Mouse (Mus musculus) spleen, postnatal 36 days (tissue): ENCODE data around the gene Frmd4a.

ENCODE experiments used
- DNase-seq, 2 experiments: peaks; one replicate each; pipeline ENCODE4 v3.0.0; 2022; ENCODE audit warnings: low spot score in 2 of 2, mixed read lengths in 1 of 2

Frmd4a gene

DNA sequence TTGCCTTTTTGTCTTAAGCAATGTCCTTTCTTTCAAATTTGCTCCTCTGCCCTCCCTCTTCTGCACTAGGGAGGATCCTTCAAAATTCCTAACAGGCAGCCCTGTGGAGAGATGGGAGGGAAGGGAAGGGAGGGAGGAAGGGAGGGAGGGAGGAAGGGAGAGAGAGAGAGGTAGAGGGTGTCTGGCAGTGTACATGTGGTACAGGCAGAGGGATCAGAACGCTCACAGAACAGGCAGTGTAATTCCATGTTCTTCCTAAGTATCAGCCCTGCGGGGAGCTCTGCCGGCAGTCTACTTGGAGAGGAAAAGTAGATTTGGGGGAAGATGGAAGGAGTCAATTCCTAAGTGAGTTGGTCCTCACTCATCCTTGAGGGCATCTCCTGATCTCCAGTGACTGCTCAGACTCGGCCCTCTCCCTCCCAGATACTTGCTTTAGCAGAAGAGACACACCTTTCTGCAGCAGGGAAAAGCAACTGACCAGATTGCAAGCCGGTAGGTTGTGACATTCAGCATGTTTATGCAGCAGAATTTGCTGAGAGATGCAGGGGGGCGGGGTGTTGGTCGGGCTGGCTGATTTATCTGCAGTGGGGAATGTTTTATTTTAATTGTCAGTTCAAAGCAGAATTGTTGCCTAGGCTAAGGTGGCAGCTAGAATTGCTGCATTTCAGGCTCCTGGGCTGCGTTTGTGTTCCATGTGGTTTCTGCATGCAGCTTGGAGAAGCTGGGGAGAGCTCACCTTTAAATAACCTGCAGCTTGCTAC is at the start of gene Frmd4a:
Frmd4a (plus strand) TSS at position 190 of the 761 bp plus-strand sequence.
- no peak for DNase-seq

DNA sequence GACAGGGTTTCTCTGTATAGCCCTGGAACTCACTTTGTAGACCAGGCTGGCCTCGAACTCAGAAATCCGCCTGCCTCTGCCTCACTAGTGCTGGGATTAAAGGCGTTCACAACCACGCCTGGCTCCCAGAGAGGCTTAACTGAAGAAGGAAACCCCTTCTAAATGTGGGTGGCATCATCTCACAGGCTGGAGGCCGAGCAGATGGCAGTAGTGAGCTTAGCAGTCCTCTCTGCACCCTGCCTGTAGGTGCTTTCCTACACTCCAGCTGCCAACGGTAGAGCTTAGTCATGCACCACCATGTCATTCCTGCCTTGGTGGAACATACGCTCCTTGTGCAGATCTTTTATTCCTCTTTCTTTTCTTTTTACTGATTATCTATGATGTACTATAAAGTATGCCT is 28.6 kb upstream of the Frmd4a start:
- no peak for DNase-seq

DNA sequence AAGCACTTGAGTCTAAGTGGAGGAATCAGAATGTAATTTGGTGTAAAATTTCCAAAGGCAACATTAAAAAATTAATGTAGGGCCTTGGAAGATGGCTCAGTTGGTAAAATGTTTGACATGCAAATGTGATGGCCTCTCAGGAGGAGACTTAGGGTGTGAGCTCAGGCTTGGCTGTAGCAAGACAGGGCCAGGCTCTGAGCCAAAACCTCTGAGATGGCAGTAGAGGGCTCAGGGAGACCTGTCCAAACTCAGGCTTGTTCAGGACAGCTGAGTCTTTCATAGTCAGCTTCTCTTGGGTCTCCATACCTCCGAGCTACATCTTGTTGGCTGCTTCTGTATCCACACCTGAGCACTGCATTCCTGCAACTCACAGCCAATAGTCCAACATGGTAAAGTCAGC is 27.1 kb upstream of the Frmd4a start:
- no peak for DNase-seq

GRCm38 (mm10) chr2:4018431-4018876 is 937 bp downstream of the Frmd4a start:
- DNase-seq = no peak

GRCm38 (mm10) chr2:4018909-4019308 is 1.4 kb downstream of the Frmd4a start:
- DNase-seq = no peak

GRCm38 (mm10) chr2:4024927-4025326 is 7.4 kb downstream of the Frmd4a start:
- no peak for DNase-seq

GRCm38 (mm10) chr2:4029031-4029747 is 11.7 kb downstream of the Frmd4a start:
- no peak for DNase-seq

GRCm38 (mm10) chr2:4036153-4036589 is 18.7 kb downstream of the Frmd4a start:
- DNase-seq = no peak

DNA sequence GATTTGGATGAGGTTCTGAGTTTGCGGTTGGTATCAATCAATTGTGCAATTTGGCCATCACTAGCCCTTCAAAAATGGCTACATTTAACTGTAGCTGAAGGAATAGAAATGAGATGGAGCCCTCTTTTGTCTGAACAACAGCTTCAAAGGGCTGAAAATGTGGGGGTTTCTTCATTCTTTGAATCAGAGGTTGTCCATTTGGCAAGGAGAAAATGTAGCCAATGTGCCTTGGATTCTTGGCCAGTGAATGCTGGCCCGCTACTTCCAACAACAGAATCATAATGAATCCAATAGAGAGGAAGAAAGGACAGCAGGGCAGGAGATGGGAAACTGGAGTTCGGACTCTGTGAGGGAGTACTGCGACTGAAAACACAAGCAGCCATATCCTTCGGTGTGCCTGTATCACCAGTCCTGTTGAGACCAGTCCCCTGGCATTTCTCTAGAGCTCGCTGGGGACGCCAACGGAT is 19.2 kb downstream of the Frmd4a start:
- DNase-seq = no peak

DNA sequence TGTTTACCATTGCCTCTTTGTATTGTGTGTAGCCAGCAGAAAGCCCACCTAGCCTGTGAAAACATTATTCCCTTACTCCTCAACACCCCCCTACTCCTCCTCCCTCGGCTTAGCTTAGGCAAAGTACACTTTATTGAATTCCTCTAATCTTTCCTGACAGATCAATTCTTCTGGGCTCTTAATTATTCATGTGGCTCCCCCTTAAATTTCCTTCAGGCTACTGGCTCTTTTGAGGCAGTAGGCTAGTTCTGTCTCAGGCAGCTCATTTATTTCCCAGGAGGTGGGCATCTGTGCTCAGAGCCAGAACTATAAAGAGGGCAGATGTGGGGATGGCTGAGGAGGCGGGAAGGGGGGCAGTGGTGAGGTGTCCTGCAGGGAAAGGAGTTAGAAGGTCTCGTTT is 24.5 kb downstream of the Frmd4a start:
- no peak for DNase-seq

- DNase-seq = no peak
Observed at GRCm38 (mm10) chr2:4055481-4055880, 38.0 kb downstream of the Frmd4a start.

DNA sequence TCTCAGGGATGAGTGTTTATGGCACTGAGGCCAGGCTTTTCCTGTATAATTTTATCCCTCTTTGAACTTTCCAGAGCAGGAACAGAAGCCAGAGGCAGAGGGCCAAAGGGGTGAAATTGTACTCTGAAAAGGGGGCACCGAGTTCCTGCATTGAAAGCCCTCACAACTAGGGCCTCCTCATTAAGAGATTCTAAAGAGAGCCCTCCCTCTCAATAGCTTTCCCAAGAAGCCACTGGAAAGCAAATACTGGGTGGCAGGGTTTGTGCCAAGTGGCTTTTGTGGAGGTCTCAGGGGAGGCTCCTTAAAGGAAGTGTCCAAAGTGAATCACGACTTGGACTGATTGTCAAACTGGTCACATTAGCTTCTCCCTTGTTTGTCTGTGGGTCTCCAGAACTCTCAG is 43.2 kb downstream of the Frmd4a start:
- no peak for DNase-seq

- DNase-seq = no peak
Observed at GRCm38 (mm10) chr2:4071831-4072230, 54.3 kb downstream of the Frmd4a start.

DNA sequence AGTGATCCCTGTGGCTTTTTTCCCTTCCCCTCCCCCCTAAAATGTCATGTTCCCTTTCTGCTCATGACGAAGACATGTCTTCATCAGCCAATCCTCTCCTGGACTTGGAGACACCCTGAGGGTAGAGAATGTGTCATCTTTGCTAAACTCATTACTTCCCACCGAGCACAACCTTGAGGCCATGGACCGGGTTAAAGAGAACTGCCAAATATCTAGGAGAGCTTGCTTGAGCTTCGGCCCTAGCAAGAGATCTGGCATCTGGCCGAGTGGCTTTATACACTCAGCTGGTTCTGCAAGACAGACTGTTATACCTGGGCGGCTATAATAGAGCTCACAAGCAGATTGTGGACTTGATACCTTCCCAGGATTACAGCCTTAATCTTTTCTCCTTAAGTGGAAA is 66.4 kb downstream of the Frmd4a start:
- no peak for DNase-seq

- DNase-seq = no peak
Observed at GRCm38 (mm10) chr2:4097601-4098000, 80.1 kb downstream of the Frmd4a start.

- no peak for DNase-seq
Observed at GRCm38 (mm10) chr2:4098948-4099776, 81.6 kb downstream of the Frmd4a start.

DNA sequence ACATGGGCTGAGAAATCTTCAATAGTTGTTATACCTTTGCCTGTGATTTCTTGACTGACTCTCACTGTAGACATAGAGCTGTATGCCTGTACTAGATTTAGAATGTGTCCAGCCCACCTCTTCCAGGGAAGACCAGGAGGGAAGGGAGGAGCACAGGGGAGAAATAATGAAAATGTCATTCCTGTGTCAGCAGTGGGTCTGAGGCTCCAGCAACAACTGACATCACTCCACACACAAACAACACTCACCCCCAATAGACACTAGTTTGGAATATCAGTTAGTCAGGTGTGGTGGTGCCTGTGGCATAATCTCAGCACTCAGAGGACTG is 82.2 kb downstream of the Frmd4a start:
- no peak for DNase-seq

DNA sequence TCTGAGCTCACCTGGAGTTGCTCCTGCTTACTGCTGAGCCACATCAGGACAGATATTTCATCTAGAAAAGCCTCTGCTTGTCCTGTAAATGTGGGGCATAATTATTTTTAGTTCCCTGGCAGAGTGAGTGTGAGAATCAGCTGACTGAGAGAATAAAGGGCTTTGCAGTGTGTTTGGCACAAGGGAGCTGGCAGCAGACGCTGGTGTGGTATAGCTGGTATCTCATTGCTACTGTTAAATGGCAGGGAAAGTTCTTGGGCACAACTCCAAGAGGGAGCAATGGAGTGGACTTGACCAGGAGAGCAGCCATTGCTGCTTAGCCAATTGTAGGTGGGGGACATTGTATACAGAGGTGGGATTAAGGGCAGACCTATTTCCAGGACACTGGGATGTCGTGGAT is 83.9 kb downstream of the Frmd4a start:
- DNase-seq = no peak

GRCm38 (mm10) chr2:4113303-4113920 is 95.9 kb downstream of the Frmd4a start:
- DNase-seq = no peak

DNA sequence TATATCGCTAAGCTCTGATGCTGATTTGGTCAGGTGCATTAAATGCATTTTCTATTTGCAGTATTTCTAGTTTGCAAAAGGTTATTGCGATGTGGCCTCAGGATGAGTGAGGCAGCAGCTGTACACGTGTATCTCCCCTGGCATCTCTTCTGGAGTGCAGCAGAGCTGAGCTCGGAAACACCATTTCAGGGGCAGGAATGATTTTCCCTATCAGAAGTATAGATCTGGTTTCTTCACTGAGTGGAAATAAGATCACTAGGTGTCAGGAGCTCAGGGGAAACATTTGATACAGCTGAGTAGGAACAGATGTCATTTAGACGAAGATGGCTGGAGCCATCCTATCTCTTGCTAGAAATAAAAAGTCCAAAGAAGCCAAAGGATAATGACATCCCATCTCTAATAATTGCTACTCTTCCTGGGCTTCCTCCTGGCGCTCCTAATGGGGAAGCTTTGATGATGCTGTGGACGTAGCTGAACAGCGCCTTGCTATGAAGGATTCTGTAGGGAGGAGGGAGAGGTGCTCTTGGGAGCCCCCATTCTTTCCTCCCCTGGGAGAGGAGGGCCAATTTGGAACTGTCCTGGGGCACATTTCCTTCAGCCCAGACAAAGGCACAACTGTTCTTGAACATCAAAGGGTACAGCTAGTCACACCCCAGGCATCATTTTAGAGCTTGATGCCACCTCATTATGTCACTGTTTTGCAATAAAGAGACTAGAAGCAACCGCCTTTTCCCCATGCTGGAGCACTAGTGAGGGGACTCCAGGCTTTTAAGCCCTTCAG is 102.4 kb downstream of the Frmd4a start:
- no peak for DNase-seq

DNA sequence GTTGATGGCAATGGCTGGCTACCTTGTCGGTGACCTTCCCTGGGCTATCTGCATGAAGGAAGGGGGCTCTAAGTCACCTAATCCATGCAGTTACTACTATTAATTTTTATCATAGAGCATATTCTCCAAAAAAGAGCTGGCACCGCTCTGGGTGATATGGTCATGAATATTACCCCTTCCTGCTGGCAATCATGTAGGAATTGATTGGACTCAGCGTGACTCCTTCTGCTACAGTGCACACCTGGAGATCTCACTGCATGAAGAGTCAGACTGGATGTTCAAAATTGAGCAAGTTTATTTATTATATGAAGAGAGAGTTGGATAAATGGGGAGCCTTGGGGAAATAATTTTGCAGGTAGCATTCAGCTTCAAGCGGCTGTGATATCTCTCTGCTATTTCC is 113.7 kb downstream of the Frmd4a start:
- no peak for DNase-seq
